Mouse (Mus musculus): ENCODE results near the gene Gria2. TPM values are rescaled to one million over a fixed set of nuclear protein-coding genes. Genes with fewer than 3 reads are reported as not detected.

The Gria2 gene
- total RNA-seq (2021) (10 to 100 TPM in 1 of 2 experiments, 1 to 10 TPM in 1; 7.8 to 10.9 TPM), polyA plus RNA-seq (2012; rRNA removed) (0.58 and 0.74 TPM in 2 replicates)
- long read RNA-seq, full-length matches to known transcripts = 3 of 3 reads
- long read RNA-seq, partial matches to known transcripts = 0 of 3 reads
- long read RNA-seq, other reads (novel, unspliced or antisense) = 0 of 3 reads

DNA sequence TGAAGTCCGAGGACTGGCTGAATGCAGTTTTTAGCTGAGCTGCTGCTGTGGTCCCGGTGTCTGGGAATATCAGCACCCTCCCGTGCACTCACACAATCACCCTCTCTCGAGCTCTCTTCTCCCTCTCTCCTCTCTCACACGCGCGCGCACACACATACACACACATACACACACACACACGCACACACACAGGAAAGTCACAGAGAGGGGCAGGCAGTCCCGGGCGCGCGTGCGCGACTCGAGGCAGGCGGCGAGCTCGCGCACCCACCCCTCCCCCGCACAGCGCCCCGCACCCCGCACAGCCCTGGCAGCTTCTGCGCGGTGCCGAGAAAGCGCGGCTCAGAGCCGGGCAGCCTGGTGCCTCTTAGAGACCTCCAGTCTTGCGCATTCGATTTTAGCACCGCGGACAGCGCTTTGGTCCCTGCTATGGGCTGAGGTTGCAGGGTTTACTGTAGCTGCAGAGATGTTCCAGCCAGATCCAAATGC lies at the start of gene Gria2:
Gene Gria2 (minus strand): TSS at position 240 of the 486 bp plus-strand sequence.
- DNase-seq = peak; percentile 77

DNA sequence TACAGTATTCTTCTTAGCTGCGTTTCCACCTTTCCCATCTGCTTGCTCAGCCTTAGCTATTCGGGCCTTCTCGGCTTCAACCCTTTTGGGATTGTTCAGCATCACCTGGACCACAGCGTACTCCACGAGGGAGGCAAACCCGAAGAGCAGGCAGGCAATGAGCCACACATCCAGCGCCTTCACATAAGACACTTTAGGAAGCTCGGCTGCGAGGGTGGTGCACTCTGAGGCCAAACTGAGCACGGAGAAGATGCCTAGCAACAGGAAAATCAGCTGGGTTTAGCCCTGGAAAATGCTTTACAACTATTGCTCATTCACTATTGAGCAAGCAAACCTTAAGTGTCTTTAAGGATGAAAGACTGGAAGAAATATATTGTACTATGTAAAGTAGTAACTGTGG lies 48.3 kb upstream of the Gria2 start:
- DNase-seq = no peak

DNA sequence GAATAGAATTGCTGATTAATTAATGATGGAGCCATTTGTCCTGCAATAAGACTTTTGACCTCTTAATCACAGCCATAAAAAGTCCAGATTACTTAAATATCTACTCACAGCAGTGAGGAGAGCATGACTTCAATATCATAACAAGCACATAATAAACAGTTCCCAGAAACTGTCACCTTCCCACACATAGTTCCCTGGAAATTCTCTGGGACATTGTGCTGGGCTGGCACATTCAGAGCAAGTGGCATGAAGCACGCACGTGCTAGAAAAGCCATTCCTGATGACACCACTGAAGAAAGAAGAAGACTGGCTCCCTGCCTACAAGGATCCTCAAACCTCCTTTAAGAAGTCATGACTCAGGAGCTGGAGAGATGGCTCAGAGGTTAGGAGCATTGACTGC lies 43.0 kb upstream of the Gria2 start:
- no peak for DNase-seq

DNA sequence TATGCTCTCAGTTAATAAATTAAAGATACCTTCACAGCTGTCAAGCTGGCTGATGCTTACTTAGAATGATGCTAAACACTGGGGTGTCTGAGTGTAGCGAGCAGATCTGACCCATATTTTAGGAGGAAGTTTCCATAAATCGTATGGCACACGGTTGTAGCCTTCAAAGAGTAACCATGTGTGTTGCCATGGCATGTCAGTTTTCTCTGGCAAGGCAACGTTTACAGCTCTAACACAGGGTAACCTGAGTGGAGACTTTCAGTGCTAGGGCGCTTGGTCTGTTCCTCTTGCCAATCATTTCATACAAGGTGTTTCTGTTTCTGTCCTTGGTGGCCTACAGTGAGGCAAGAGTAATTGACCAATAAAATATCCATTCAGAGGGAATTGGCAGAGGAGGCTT lies 37.2 kb upstream of the Gria2 start:
- DNase-seq = no peak

DNA sequence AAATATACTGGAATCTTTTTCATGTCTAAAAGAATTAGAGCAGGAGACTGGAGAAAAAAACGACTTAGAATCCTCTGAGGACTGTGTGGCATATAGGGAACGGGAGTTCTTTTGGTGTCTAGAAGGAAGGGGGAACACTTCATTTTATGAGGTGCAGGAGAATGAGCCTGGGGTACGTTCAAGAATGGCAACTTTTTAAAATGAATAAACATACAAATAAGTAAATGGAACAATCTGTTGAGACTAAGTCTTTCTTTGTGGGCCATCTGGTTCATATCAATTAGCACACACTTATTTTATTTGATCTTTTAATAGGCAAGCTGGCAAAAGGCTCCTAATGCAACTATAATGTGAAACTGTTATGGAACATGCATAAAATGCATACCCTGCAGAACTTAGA lies 34.9 kb upstream of the Gria2 start:
- DNase-seq = no peak

GRCm38 (mm10) chr3:80823975-80824374 lies 21.3 kb upstream of the Gria2 start:
- no peak for DNase-seq

- DNase-seq = no peak
Observed at GRCm38 (mm10) chr3:80818619-80819018, 16.0 kb upstream of the Gria2 start.

DNA sequence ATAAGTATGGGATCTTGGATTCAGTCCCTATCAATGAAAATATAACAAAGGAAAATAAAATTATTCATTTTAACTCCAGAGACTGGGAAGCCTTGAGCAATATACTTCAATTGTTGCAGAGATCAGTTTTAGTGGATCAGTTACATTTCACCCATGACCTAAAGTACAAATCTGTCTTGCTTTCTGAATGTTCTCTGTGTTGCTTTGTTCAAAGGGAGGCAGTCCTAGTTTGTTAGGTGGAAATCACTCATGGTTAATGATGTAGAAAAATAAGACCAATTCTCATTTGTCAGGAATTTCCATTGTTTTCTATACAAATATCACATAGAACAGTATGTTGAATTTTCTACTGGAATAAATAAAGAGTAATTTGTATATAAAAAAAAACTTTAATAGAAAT lies 11.1 kb upstream of the Gria2 start:
- DNase-seq = no peak

DNA sequence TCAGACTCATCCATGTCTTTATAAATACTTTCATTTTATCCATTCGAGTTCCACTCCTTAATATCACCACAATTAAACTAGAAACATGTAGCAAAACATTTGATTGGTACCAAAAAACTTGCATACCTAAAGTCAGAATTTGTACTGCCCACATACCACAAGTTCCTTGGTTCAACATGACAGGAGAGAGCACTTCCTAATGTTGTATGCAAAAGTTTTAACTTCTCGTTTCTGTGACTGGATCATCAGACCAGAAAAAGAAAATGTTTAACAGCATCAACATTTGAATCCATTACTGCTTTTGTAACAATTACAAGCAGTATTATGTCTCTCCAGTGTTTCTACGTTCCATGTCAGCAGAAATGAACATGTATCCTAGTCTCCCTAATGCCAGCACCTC lies 9.6 kb upstream of the Gria2 start:
- no peak for DNase-seq

DNA sequence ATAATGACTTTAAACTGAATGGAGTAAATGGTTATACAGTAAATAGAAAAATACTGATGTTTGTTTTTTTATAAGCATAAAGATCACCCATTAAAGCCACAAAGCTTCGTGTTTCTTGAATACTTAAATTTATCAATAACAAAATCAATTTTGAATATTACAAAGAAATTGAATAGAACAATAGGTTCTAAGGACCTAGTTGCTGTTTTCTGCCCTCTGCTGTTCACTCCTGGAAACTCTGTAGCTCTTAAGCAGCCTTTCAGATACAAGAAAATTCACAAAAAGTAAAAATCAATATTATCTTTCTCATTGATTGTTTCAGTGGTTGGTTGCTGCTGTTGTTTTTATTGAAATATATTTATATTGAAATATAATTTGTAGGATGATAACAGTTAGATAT lies 2.7 kb upstream of the Gria2 start:
- no peak for DNase-seq

- DNase-seq = no peak
Observed at GRCm38 (mm10) chr3:80803811-80804210, 1.2 kb upstream of the Gria2 start.

GRCm38 (mm10) chr3:80803211-80803610 lies 576 bp upstream of the Gria2 start:
- no peak for DNase-seq

DNA sequence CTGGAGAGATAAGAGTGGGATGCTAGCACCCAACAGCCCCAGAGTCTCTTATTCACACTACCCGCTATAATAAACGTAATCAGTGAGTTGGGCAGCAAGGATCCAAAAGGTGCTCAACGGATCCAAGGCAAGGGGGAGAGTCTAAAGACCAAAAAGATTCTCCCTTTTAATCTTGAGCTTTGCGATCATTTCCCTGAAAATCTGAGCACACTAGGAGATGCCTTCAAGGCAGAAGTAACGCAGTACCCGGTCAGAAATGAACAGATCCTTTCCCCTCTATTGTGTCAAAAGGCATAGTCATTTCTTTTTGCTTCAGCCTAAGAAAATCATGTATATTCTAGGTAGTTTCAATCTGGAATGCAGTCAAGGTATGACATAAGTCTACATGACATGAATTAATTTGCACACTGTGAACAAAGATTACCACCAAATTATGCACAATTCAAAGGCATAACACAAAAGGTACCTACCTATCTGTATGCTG lies 766 bp downstream of the Gria2 start:
- no peak for DNase-seq

- peak; percentile 4 for DNase-seq
Observed at GRCm38 (mm10) chr3:80800995-80801826, 1.4 kb downstream of the Gria2 start.

- peak; percentile 4 for DNase-seq
Observed at GRCm38 (mm10) chr3:80800299-80800994, 2.2 kb downstream of the Gria2 start.

- DNase-seq = no peak
Observed at GRCm38 (mm10) chr3:80797935-80798334, 4.7 kb downstream of the Gria2 start.

DNA sequence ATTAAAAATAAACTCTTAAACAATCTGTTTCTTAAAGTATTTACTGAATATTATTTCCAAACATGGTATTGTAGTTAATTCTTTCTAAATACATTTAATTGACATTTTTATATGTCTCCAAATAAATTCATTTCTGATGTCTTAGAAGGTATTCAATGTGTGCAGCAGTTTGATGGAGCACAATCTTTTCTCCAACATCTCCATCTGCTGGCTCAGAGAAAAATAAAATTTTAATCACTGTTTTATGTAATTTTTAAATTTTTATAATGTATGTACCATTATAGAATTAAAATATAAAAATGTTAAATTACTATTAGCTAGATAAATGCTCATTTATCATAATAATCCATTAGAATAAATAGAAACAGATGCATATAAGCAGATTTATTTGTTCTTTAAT lies 5.9 kb downstream of the Gria2 start:
- DNase-seq = no peak

DNA sequence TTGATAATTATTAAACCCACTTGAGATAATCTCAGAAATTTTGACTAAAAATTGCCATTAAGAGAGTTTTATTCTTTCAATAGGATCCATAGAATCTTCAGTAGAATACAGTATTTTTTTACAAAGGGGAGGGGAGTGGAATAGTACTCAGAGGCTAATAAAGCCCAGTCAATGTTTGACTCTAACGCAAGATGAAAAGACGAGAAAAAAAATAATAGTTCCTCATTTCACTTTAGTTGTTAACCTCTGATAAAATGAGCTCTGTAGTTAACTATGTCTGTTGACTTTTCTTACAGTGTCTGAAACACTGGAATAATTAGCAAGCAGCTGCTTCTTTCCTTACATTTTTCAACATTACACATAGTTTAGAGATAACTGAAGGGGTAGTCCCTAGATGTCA lies 7.4 kb downstream of the Gria2 start:
- no peak for DNase-seq

DNA sequence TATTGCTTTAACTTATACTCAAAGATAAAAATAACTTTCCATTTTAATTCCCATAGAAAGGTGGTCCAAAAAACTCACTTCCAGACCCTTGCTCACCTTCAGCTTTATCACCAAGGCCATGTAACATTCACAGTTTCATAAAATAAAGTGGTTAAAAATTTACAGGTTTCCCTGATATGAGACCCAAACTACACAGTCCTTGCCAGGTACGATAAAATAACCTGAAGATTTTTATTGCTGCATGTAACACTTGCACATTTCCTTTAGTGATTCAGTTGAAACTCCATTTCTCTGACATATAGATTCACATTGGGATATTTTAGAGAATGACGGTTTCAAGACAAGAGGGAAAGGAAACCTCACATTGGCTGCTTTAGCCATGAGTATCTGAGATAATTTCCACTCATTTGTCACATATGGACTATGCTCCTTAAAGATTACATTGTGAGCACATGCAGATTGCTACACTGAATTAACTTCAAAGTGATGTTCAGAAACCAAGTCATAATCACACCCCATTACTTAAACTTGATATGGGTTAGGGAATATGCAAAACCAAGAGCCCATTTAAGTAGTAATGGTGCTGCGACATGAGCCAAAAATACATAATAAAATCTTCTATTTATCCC lies 15.4 kb downstream of the Gria2 start:
- DNase-seq = no peak

GRCm38 (mm10) chr3:80781144-80781530 lies 21.5 kb downstream of the Gria2 start:
- no peak for DNase-seq

GRCm38 (mm10) chr3:80780383-80781143 lies 22.1 kb downstream of the Gria2 start:
- DNase-seq = no peak

DNA sequence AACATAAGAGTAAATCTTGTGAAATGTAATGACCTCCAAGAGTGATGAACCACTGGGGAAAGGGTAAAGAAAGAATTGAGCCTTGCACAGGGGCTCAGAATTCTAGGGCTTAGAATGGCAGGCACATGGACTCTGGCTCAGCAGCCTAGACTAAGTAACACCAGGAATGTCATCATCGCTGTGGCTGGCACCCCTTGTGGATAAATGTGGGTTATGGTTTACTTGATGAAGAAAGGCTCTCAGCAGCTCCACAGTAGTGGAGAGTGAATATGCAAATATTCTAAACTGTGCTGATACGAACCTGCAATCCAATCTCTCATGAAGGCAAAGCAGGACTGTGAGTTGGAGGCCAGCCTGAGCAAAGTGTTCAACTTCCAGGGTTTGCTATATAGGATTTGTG lies 26.0 kb downstream of the Gria2 start:
- DNase-seq = no peak

All from adrenal gland, adult 2 months (tissue).